Mouse (Mus musculus): Measurements from ENCODE around the gene Ldlr. TPM values are rescaled to one million over a fixed set of nuclear protein-coding genes. Genes with fewer than 3 reads are reported as not detected.

The Ldlr gene
- polyA plus RNA-seq (2012; rRNA removed): 21.3 and 21.4 TPM in 2 replicates

GRCm38 (mm10) chr9:21723377-21724146 is at the start of gene Ldlr:
Gene Ldlr (plus strand): TSS chr9:21723483.
- no peak for TF ChIP-seq CTCF (IDR thresholded peaks at IDR 0.05; ENCODE audit: borderline replicate concordance, extremely low read depth, insufficient read depth, insufficient read length)
- TF ChIP-seq POLR2A (IDR thresholded peaks at IDR 0.05; ENCODE audit: borderline replicate concordance, extremely low read depth, insufficient read depth, insufficient read length, poor library complexity, severe bottlenecking): peak; percentile 12; the same call in 1 of the 2 replicates
- DNase-seq (ENCODE audit: low read depth): peak; percentile 96

GRCm38 (mm10) chr9:21677706-21678105 is 45.6 kb upstream of the Ldlr start:
- TF ChIP-seq CTCF (IDR thresholded peaks at IDR 0.05; ENCODE audit: borderline replicate concordance, extremely low read depth, insufficient read depth, insufficient read length) (no peak), POLR2A (IDR thresholded peaks at IDR 0.05; ENCODE audit: borderline replicate concordance, extremely low read depth, insufficient read depth, insufficient read length, poor library complexity, severe bottlenecking) (no peak)
- DNase-seq (ENCODE audit: low read depth): no peak

GRCm38 (mm10) chr9:21680448-21680847 is 42.8 kb upstream of the Ldlr start:
- TF ChIP-seq POLR2A (IDR thresholded peaks at IDR 0.05; ENCODE audit: borderline replicate concordance, extremely low read depth, insufficient read depth, insufficient read length, poor library complexity, severe bottlenecking) (no peak), CTCF (IDR thresholded peaks at IDR 0.05; ENCODE audit: borderline replicate concordance, extremely low read depth, insufficient read depth, insufficient read length) (no peak)
- DNase-seq (ENCODE audit: low read depth): no peak

- TF ChIP-seq POLR2A (IDR thresholded peaks at IDR 0.05; ENCODE audit: borderline replicate concordance, extremely low read depth, insufficient read depth, insufficient read length, poor library complexity, severe bottlenecking) (no peak), CTCF (IDR thresholded peaks at IDR 0.05; ENCODE audit: borderline replicate concordance, extremely low read depth, insufficient read depth, insufficient read length) (peak; percentile 41; the same call in 1 of the 2 replicates)
- no peak for DNase-seq (ENCODE audit: low read depth)
Observed at GRCm38 (mm10) chr9:21682827-21683226, 40.5 kb upstream of the Ldlr start.

- no peak for DNase-seq (ENCODE audit: low read depth)
- TF ChIP-seq CTCF (IDR thresholded peaks at IDR 0.05; ENCODE audit: borderline replicate concordance, extremely low read depth, insufficient read depth, insufficient read length) (no peak), POLR2A (IDR thresholded peaks at IDR 0.05; ENCODE audit: borderline replicate concordance, extremely low read depth, insufficient read depth, insufficient read length, poor library complexity, severe bottlenecking) (no peak)
Observed at GRCm38 (mm10) chr9:21683897-21684296, 39.4 kb upstream of the Ldlr start.

- TF ChIP-seq POLR2A (IDR thresholded peaks at IDR 0.05; ENCODE audit: borderline replicate concordance, extremely low read depth, insufficient read depth, insufficient read length, poor library complexity, severe bottlenecking) (no peak), CTCF (IDR thresholded peaks at IDR 0.05; ENCODE audit: borderline replicate concordance, extremely low read depth, insufficient read depth, insufficient read length) (no peak)
- DNase-seq (ENCODE audit: low read depth): no peak
Observed at GRCm38 (mm10) chr9:21688554-21688953, 34.7 kb upstream of the Ldlr start.

GRCm38 (mm10) chr9:21690031-21690430 is 33.3 kb upstream of the Ldlr start:
- TF ChIP-seq POLR2A (IDR thresholded peaks at IDR 0.05; ENCODE audit: borderline replicate concordance, extremely low read depth, insufficient read depth, insufficient read length, poor library complexity, severe bottlenecking) (no peak), CTCF (IDR thresholded peaks at IDR 0.05; ENCODE audit: borderline replicate concordance, extremely low read depth, insufficient read depth, insufficient read length) (no peak)

GRCm38 (mm10) chr9:21691862-21692261 is 31.4 kb upstream of the Ldlr start:
- peak; percentile 35 for DNase-seq (ENCODE audit: low read depth)
- no peak for TF ChIP-seq POLR2A (IDR thresholded peaks at IDR 0.05; ENCODE audit: borderline replicate concordance, extremely low read depth, insufficient read depth, insufficient read length, poor library complexity, severe bottlenecking)
- TF ChIP-seq CTCF (IDR thresholded peaks at IDR 0.05; ENCODE audit: borderline replicate concordance, extremely low read depth, insufficient read depth, insufficient read length): peak; percentile 58

More at GRCm38 (mm10) chr9:21690031-21690430, 33.3 kb upstream of the Ldlr start:
- DNase-seq (ENCODE audit: low read depth): no peak

- DNase-seq (ENCODE audit: low read depth): no peak
- TF ChIP-seq POLR2A (IDR thresholded peaks at IDR 0.05; ENCODE audit: borderline replicate concordance, extremely low read depth, insufficient read depth, insufficient read length, poor library complexity, severe bottlenecking): no peak
- TF ChIP-seq CTCF (IDR thresholded peaks at IDR 0.05; ENCODE audit: borderline replicate concordance, extremely low read depth, insufficient read depth, insufficient read length): no peak
Observed at GRCm38 (mm10) chr9:21692491-21692890, 30.8 kb upstream of the Ldlr start.

GRCm38 (mm10) chr9:21694071-21694470 is 29.2 kb upstream of the Ldlr start:
- TF ChIP-seq CTCF (IDR thresholded peaks at IDR 0.05; ENCODE audit: borderline replicate concordance, extremely low read depth, insufficient read depth, insufficient read length) (no peak), POLR2A (IDR thresholded peaks at IDR 0.05; ENCODE audit: borderline replicate concordance, extremely low read depth, insufficient read depth, insufficient read length, poor library complexity, severe bottlenecking) (no peak)

GRCm38 (mm10) chr9:21695229-21695792 is 28.0 kb upstream of the Ldlr start:
- DNase-seq (ENCODE audit: low read depth): no peak
- TF ChIP-seq POLR2A (IDR thresholded peaks at IDR 0.05; ENCODE audit: borderline replicate concordance, extremely low read depth, insufficient read depth, insufficient read length, poor library complexity, severe bottlenecking): no peak
- no peak for TF ChIP-seq CTCF (IDR thresholded peaks at IDR 0.05; ENCODE audit: borderline replicate concordance, extremely low read depth, insufficient read depth, insufficient read length)

More at GRCm38 (mm10) chr9:21694071-21694470, 29.2 kb upstream of the Ldlr start:
- DNase-seq (ENCODE audit: low read depth): no peak
